Mouse (Mus musculus): ENCODE data around the gene Lrp5.

The Lrp5 gene

DNA sequence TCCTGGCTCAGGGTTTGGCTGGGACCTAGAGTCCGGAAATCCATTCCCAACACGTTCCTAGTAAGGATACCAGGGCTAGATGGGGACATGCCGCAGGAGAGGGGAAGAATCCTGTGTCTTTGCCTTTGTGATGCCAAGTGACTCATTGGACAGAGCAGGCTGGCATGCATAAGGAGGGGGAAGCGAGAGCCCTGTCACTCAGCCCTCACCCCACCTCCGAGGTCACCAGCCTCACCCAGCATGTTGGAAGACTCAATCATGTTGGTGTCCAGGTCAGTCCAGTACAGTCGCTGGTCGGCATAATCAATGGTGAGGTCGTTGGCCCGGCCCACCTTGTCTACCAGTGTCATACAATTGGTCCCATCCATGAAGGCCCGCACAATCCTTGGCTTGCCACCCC, 72.4 kb downstream of the Lrp5 start:
- CTCF ChIA-PET = interaction anchor here (1.1 kb wide), 1 partner anchor 28 kb away, joined by 3 read pairs; no protein-coding TSS in a partner anchor

GRCm38 (mm10) chr19:3612534-3613273, 73.7 kb downstream of the Lrp5 start:
- CTCF ChIA-PET = no interaction called here

DNA sequence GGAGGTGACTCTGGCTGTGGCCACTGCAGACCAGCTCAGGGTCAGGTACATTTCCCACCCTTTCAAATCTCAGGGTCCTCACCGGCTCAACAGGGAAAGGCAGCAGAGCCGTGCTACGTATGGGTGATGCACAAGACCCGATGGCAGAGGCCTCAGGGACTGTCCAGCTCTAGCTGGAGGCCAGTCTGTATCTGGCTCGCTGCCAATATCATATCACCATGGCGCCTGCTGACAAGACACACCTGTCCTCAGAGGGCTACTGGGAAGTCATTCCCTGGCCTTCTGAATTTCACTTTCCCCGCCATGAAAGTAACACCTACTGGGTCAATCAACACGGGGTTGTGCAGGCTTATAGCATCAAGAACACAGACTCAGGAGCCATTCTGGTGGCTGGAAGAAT, 74.6 kb downstream of the Lrp5 start:
- CTCF ChIA-PET = no interaction called here

- CTCF ChIA-PET = no interaction called here
Observed at GRCm38 (mm10) chr19:3610886-3611285, 75.5 kb downstream of the Lrp5 start.

- CTCF ChIA-PET = no interaction called here
Observed at GRCm38 (mm10) chr19:3609826-3610225, 76.5 kb downstream of the Lrp5 start.

DNA sequence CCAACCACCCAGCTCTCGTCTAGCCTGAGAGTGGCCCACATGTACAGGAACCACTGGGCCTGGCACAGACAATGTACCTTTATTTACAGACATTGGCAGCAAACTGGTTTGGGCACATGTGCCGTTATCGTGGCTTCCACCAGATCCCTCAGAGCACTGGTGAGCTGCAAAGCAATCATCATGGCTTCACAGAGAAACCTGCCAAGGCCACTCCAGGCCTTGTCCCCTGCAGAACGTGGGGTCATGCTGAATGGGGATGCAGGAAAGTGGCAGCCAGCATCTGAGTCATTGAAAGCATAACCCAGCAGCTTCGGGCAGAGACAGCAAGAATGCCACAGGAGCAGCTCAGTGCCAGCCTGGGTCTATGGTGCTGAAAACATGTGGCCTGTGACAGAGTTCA, 92.0 kb downstream of the Lrp5 start:
- CTCF ChIA-PET = no interaction called here

GRCm38 (mm10) chr19:3593379-3594055, 92.8 kb downstream of the Lrp5 start:
- CTCF ChIA-PET = no interaction called here

DNA sequence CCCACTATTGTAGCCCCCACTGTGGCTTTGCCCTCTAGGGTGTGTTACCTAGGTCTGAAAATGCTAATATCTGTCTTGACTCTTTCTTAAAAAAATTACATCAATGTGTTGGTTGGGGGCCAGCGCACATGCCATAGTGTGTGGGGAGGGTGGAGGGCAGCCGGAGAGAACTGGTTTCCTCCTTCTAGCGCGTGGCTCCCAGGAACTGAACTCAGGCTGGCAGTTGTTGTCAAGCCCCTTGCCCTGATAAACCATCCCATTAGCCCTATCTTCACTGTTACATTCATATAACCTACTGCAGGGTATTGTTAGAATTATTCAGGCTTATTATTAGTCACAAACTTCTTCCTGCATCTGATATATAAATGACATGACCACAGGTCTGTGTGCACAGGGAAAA, 96.4 kb downstream of the Lrp5 start:
- CTCF ChIA-PET = no interaction called here

DNA sequence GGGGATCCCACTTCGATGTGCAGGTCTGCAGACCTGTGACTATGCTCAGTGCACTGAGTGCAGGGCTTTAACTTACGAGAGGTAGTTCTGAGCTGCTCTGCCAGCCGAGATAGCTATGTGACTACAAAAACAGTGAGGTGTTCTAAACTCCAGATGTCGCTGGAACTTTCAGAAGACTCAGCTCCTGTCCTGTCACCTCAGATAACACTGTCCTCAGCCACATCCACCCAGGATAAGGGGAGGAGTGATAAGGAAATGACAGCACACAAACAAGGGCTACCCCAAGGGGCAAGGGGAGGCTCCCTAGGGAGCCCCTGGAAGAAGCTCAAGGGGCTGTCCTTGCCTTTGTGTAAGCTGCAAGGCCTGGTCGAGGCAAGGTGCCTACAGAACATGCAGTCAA, 96.8 kb downstream of the Lrp5 start:
- CTCF ChIA-PET = interaction anchor here (0.5 kb wide), 1 partner anchor 1108 kb away, joined by 3 read pairs; no protein-coding TSS in a partner anchor

DNA sequence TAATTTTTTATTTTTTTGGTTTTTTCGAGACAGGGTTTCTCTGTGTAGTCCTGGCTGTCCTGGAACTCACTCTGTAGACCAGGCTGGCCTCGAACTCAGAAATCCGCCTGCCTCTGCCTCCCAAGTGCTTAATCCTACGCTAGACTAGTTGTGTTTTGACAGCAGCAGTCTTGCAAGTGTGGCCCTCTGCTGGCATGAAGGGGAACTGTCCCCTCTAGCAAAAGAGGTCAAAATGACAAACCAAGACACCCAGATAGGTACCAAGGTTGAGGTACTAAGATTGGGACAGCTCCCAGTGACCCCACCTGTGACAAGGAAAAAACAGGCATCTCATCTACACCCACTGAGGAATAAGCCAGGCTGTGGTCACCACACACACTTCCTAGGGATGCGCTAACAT, 98.6 kb downstream of the Lrp5 start:
- CTCF ChIA-PET = interaction anchor here (0.6 kb wide), 2 partner anchors 111 to 1736 kb away, joined by 3 to 4 read pairs; no protein-coding TSS in a partner anchor

DNA sequence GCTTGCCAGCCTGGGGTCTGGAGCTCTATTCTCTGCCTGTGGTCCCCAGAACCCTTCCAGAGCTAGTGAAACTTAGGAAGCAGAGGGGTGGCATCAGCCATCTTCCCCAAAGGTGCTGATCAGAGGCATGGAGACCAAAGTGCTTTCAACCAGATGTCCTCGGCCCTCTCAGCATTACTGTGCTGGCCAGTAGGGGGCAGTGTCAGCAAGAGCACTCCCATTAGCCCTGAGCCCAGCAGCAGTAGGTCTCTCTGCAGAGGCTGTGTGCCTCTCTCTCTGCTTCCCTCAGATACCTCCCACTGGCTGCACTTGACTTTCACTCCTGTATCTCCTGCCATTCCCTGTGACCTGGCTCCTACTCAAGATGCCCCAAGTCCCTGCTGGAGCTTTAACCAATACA, 99.8 kb downstream of the Lrp5 start:
- CTCF ChIA-PET = interaction anchor here (0.5 to 0.8 kb wide), 3 partner anchors 28 to 1218 kb away, joined by 3 to 15 read pairs (median 3); no protein-coding TSS in a partner anchor

DNA sequence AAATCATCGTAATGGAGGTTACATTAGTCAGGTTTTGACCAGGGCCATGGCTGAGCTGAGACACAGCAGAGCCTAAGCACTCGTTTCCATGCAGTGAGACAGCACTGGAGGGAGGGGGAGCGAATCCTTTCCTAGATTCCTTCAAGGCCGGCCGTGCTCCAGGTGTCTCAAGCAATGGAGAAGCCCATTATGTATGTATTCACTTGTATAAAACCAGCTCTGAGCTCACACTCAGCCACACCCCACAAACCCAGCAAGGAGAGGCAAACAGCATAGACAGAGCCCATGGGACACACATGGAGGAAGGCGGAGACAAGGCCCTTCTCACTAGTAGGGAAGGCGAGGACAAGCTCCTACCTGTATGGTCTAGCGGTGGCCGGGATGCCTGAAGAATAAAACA, 100.3 kb downstream of the Lrp5 start:
- CTCF ChIA-PET = interaction anchor here (0.5 to 0.8 kb wide), 3 partner anchors 28 to 1218 kb away, joined by 3 to 15 read pairs (median 5); no protein-coding TSS in a partner anchor

GRCm38 (mm10) chr19:3581326-3581725, 105.0 kb downstream of the Lrp5 start:
- CTCF ChIA-PET = interaction anchor here (0.6 kb wide), 1 partner anchor 583 kb away, joined by 4 read pairs; no protein-coding TSS in a partner anchor

- CTCF ChIA-PET = no interaction called here
Observed at GRCm38 (mm10) chr19:3577911-3578290, 108.5 kb downstream of the Lrp5 start.

GRCm38 (mm10) chr19:3577265-3577910, 109.0 kb downstream of the Lrp5 start:
- CTCF ChIA-PET = interaction anchor here (0.5 kb wide), 1 partner anchor 25 kb away, joined by 4 read pairs; no protein-coding TSS in a partner anchor

GRCm38 (mm10) chr19:3576451-3577264, 109.7 kb downstream of the Lrp5 start:
- CTCF ChIA-PET = interaction anchor here (0.5 kb wide), 1 partner anchor 24 kb away, joined by 4 read pairs; no protein-coding TSS in a partner anchor

DNA sequence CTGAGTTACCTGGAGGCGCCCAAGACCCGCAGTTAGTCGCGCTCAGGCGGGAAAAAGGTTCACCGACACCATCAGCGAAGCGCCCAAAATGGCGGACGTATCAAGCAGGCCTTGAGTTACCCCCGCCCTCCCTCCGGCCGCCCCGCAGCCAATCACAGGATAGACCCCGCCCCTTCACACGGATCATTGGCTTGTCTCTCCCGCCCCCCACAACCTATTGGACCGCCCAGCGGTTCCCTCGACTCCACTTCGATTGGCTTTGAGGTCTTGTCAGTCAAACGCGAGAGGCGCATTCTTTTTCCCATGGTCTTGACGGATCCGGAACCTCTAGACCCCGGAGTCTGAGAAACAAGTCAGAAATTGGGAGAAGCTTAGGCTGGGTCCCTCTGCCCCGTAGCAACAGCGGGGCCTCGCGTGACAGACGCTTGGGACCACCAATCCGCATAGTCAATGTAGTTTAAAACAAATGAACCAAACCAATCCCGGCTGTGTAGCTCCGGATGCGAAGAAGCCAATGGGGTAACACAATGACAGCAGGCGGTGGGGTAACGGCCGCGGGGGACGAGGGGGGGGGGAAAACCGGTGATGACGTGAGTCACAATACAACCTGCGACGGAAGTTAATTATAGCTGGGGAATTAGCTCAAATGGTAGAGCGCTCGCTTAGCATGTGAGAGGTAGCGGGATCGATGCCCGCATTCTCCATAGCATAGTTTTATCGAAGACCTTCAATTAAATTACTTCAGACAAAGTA, 110.6 kb downstream of the Lrp5 start, which contains the start of gene Ppp6r3:
TSS of gene Ppp6r3 (minus strand) at position 118 of the 753 bp plus-strand sequence.
- CTCF ChIA-PET = interaction anchor here (0.6 kb wide), 1 partner anchor 34 kb away, joined by 4 read pairs; no protein-coding TSS in a partner anchor

- CTCF ChIA-PET = interaction anchor here (0.6 to 0.9 kb wide), 2 partner anchors 10 to 643 kb away, joined by 4 to 10 read pairs; no protein-coding TSS in a partner anchor
Observed at GRCm38 (mm10) chr19:3575276-3575631, 111.1 kb downstream of the Lrp5 start.

DNA sequence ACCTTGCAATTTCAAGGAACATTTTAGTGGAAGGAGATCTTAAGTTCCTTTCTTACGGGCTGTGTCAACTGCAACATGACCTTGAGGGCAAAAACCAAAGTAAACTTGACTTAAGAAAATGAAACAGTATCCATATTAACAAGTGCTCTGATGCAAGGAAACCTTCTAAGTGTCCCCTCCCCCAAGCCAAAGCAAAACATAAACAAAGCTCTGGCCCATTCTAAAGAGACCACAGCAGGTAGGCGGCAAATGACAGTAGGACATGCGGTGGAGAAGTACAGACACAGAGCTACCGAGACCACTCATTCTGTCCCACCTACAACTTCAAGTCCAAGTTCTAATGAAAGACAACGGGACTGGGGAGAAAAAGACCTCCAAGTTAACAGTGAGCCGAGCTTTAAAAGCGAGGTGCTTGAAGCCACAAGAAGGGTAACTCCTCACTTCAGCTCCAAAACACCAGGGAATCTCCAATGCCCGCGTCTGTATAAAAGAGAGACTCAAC, 111.7 kb downstream of the Lrp5 start:
- CTCF ChIA-PET = interaction anchor here (0.6 to 0.9 kb wide), 2 partner anchors 10 to 643 kb away, joined by 4 to 10 read pairs; no protein-coding TSS in a partner anchor

DNA sequence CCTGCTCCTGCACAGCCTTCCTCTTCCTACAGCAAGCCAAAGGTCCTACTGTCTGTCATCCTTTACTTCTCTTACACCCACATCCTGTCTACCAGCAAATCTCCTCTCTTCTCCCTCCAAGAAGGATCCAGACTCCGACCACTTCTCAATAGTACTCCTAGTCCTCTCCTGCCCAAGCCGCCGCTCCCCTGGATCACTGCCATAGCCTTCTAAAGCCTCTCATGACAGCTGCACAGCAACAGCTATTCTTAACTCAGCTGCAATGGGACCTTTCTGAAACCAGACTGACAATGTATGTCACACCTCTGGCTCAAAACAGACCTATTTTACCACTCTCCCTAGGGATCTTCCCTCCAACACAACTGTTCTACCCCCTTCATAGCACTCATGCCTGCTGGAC, 122.1 kb downstream of the Lrp5 start:
- CTCF ChIA-PET = no interaction called here
